8 mouse cellular contexts compared by ENCODE assay signal in genomic region chr10:26771938-26772623, GRCm38 (mm10). TPM values are rescaled to one million over a fixed set of nuclear protein-coding genes. Genes with fewer than 3 reads are reported as not detected.
DNase-seq lines count a peak whose midpoint lies in the region; ATAC-seq and TF ChIP-seq lines count a peak whose summit lies in the region.

No protein-coding gene starts in this region.

- peak; percentile 95 for ATAC-seq in CD4-positive, CD25-positive, alpha-beta regulatory T cell, adult 4 months
- peak; percentile 75; the same call in 1 of the 2 replicates for ATAC-seq in heart, embryonic 13.5 days (ENCODE audit: extremely low read depth, insufficient number of reproducible peaks, low FRiP score, low TSS enrichment)
- ATAC-seq in kidney, postnatal 0 days (replicated peaks; ENCODE audit: low FRiP score, low read depth) = peak; percentile 98
- ATAC-seq in liver, embryonic 12.5 days = peak; percentile 90
- peak; percentile 95 for ATAC-seq in stomach, embryonic 14.5 days (ENCODE audit: insufficient number of reproducible peaks, insufficient read depth, low FRiP score, low read depth)

- no peaks in the 10 kb centered on the region for H3K27me3 ChIP-seq in heart, embryonic 13.5 days (replicated peaks)
- no peaks in the 10 kb centered on the region for H3K27me3 ChIP-seq in kidney, postnatal 0 days (ENCODE audit: insufficient read depth, low read length)
- H3K27me3 ChIP-seq in liver, embryonic 12.5 days (replicated peaks) = no peaks in the 10 kb centered on the region
- H3K27me3 ChIP-seq in stomach, embryonic 14.5 days (ENCODE audit: control insufficient read depth, insufficient read depth, low read length) = no peaks in the 10 kb centered on the region

- WGBS in heart, embryonic 13.5 days = 8% methylated on average over 15 of the region's 15 CpGs
- WGBS in kidney, postnatal 0 days = 6% methylated on average over 15 of the region's 15 CpGs
- 8% methylated on average over 15 of the region's 15 CpGs for WGBS in liver, embryonic 12.5 days (ENCODE audit: insufficient replicate concordance)
- 8% methylated on average over 15 of the region's 15 CpGs for WGBS in stomach, embryonic 14.5 days

- peaks cover 6% of the 10 kb centered on the region; the same call in 1 of the 2 replicates for H3K4me1 ChIP-seq in brown adipose tissue, adult 24 weeks (ENCODE audit: control insufficient read depth, insufficient read depth, insufficient read length, low read length)
- peaks cover 44% of the 10 kb centered on the region for H3K4me1 ChIP-seq in heart, embryonic 13.5 days
- peaks cover 11% of the 10 kb centered on the region; the same call in 1 of the 2 replicates for H3K4me1 ChIP-seq in kidney, postnatal 0 days (replicated peaks; ENCODE audit: insufficient read depth, low read length)
- H3K4me1 ChIP-seq in liver, embryonic 12.5 days = peaks cover 47% of the 10 kb centered on the region
- H3K4me1 ChIP-seq in stomach, embryonic 14.5 days (ENCODE audit: control insufficient read depth, insufficient read depth, low read length) = 0 out of 2 replicates have a peak, but pooled peaks cover 8% of the 10 kb centered on the region

- peak overlapping the region; percentile 83 for H3K27ac ChIP-seq in brown adipose tissue, adult 24 weeks (replicated peaks; ENCODE audit: low read depth, low read length)
- peak overlapping the region; percentile 96 for H3K27ac ChIP-seq in heart, embryonic 13.5 days (replicated peaks)
- peak overlapping the region; percentile 94 for H3K27ac ChIP-seq in kidney, postnatal 0 days
- H3K27ac ChIP-seq in liver, embryonic 12.5 days = peak overlapping the region; percentile 78
- H3K27ac ChIP-seq in stomach, embryonic 14.5 days (ENCODE audit: low read length) = peak overlapping the region; percentile 90

- no peak for TF ChIP-seq CTCF in kidney, postnatal 0 days (IDR thresholded peaks at IDR 0.05; ENCODE audit: low read depth)

- peak overlapping the region; percentile 78 for H3K4me2 ChIP-seq in heart, embryonic 13.5 days
- H3K4me2 ChIP-seq in kidney, postnatal 0 days (ENCODE audit: low read length) = peak overlapping the region; percentile 69
- H3K4me2 ChIP-seq in liver, embryonic 12.5 days = peak overlapping the region; percentile 84
- peak overlapping the region; percentile 78 for H3K4me2 ChIP-seq in stomach, embryonic 14.5 days (replicated peaks; ENCODE audit: low read depth, low read length)

- H3K36me3 ChIP-seq in heart, embryonic 13.5 days = no peaks in the 10 kb centered on the region
- no peaks in the 10 kb centered on the region for H3K36me3 ChIP-seq in kidney, postnatal 0 days (ENCODE audit: insufficient read depth, low read length)
- H3K36me3 ChIP-seq in liver, embryonic 12.5 days = no peaks in the 10 kb centered on the region
- no peaks in the 10 kb centered on the region for H3K36me3 ChIP-seq in stomach, embryonic 14.5 days (ENCODE audit: control insufficient read depth, insufficient read depth, low read length)

- H3K9ac ChIP-seq in heart, embryonic 13.5 days = peak overlapping the region; percentile 83
- peak overlapping the region; percentile 62 for H3K9ac ChIP-seq in kidney, postnatal 0 days (ENCODE audit: low read depth, low read length)
- H3K9ac ChIP-seq in liver, embryonic 12.5 days = peak overlapping the region; percentile 63
- peak overlapping the region; percentile 23; the same call in 1 of the 2 replicates for H3K9ac ChIP-seq in stomach, embryonic 14.5 days (replicated peaks; ENCODE audit: low read depth, low read length)

- no peaks in the 10 kb centered on the region for H3K9me3 ChIP-seq in heart, embryonic 13.5 days
- no peaks in the 10 kb centered on the region for H3K9me3 ChIP-seq in kidney, postnatal 0 days (replicated peaks; ENCODE audit: low read length)
- H3K9me3 ChIP-seq in liver, embryonic 12.5 days (replicated peaks) = no peaks in the 10 kb centered on the region
- no peaks in the 10 kb centered on the region for H3K9me3 ChIP-seq in stomach, embryonic 14.5 days (ENCODE audit: control insufficient read depth, low read depth, low read length)

- DNase-seq in fibroblast of lung, adult 2 months (ENCODE audit: low read depth) = peak; percentile 84
- peak; percentile 96 for DNase-seq in kidney, postnatal 0 days (ENCODE audit: low spot score)
- peak; percentile 73 for DNase-seq in naive thymus-derived CD4-positive, alpha-beta T cell, adult 2 months (ENCODE audit: low read depth)

- peak overlapping the region; percentile 80 for H3K4me3 ChIP-seq in brown adipose tissue, adult 24 weeks (ENCODE audit: insufficient read depth, low read depth, low read length)
- peak overlapping the region; percentile 69 for H3K4me3 ChIP-seq in heart, embryonic 13.5 days
- peak overlapping the region; percentile 54 for H3K4me3 ChIP-seq in kidney, postnatal 0 days (replicated peaks; ENCODE audit: low read depth, low read length)
- H3K4me3 ChIP-seq in liver, embryonic 12.5 days = peak overlapping the region; percentile 60
- H3K4me3 ChIP-seq in stomach, embryonic 14.5 days (ENCODE audit: low read depth, low read length) = peak overlapping the region; percentile 58

RNA-seq across cellular contexts. Expression of gene Arhgap18, which starts 18.9 kb away (rescaled TPM):
- polyA plus RNA-seq in CD4-positive, CD25-positive, alpha-beta regulatory T cell, adult 4 months (2017; shearing (Covaris generic)) = 10 to 100 TPM; 46.8 to 50.9 TPM
- polyA plus RNA-seq in brown adipose tissue, adult 24 weeks (2012; ENCODE audit: insufficient read depth, insufficient read length, missing spikeins) = 9.8 and 22.1 TPM in 2 replicates
- polyA plus RNA-seq in heart, embryonic 13.5 days (2015; fragmentation: Nextera tagmentation; extraction: Ambion mirVana) = 34.6 and 37.3 TPM in 2 replicates
- polyA plus RNA-seq in kidney, postnatal 0 days (2015; fragmentation: Nextera tagmentation; extraction: Ambion mirVana) = 42.1 and 45.4 TPM in 2 replicates
- polyA plus RNA-seq in liver, embryonic 12.5 days (2016; fragmentation: Nextera tagmentation; extraction: Ambion mirVana) = 9.3 and 10.1 TPM in 2 replicates
- 45.1 and 52.6 TPM in 2 replicates for polyA plus RNA-seq in stomach, embryonic 14.5 days (2014; fragmentation: Nextera tagmentation; extraction: Ambion mirVana)

Comparison
In these comparisons a context has a peak if more than half of its experiments do, and no peak if none do; other contexts are left out.
1. Peak in every context shown above with its lines: DNase-seq, ATAC-seq, H3K4me3 ChIP-seq and H3K27ac ChIP-seq.
2. H3K9ac ChIP-seq: peak in every context shown above with its lines; median percentile 83 in heart, embryonic 13.5 days; 63 in liver, embryonic 12.5 days; 62 in kidney, postnatal 0 days; 23 in stomach, embryonic 14.5 days.